Mouse (Mus musculus) liver, embryonic 12.5 days (tissue): Measurements from ENCODE around the gene Psmb7. TPM values are rescaled to one million over a fixed set of nuclear protein-coding genes. Genes with fewer than 3 reads are reported as not detected.

ENCODE experiments used
- ATAC-seq: fragments of 200-750 bp; cut with Nextera tagmentation; 2 replicates; pipeline ENCODE4 v1.8.0; 2017; ENCODE audit warnings: moderate number of reproducible peaks, mild to moderate bottlenecking, moderate library complexity
- H3K27ac ChIP-seq: fragments of 300-500 bp; sonication (generic); 2 replicates; pipeline ENCODE4 v1.5.1; 2016; ENCODE audit warnings: mild to moderate bottlenecking
- H3K27me3 ChIP-seq: fragments of 300-500 bp; sonication (generic); replicated peaks from 2 replicates; pipeline ENCODE4 v1.6.1; 2016; ENCODE audit warnings: mild to moderate bottlenecking, moderate library complexity
- H3K36me3 ChIP-seq: fragments of 300-500 bp; sonication (generic); 2 replicates; pipeline ENCODE4 v1.6.1; 2016; ENCODE audit warnings: mild to moderate bottlenecking, moderate library complexity
- H3K4me1 ChIP-seq: fragments of 300-500 bp; sonication (generic); 2 replicates; pipeline ENCODE4 v1.6.1; 2016
- H3K4me2 ChIP-seq: fragments of 300-500 bp; sonication (generic); 2 replicates; pipeline ENCODE4 v1.6.1; 2016; ENCODE audit warnings: mild to moderate bottlenecking, moderate library complexity
- H3K4me3 ChIP-seq: fragments of 300-500 bp; sonication (generic); 2 replicates; pipeline ENCODE4 v1.5.1; 2016; ENCODE audit warnings: mild to moderate bottlenecking, moderate library complexity
- H3K9ac ChIP-seq: fragments of 300-500 bp; sonication (generic); 2 replicates; pipeline ENCODE4 v1.6.1; 2016; ENCODE audit warnings: mild to moderate bottlenecking, moderate library complexity
- H3K9me3 ChIP-seq: fragments of 300-500 bp; sonication (generic); replicated peaks from 2 replicates; pipeline ENCODE4 v1.6.1; 2016; ENCODE audit warnings: mild to moderate bottlenecking, moderate library complexity
- WGBS: fragments of 180-500 bp; shearing (Covaris S2); methylation state at CpG from one replicate; pipeline ENCODE4 v1.1.7; 2016; ENCODE audit not compliant: insufficient replicate concordance; 5-methylcytosine and 5-hydroxymethylcytosine counted together
- polyA plus RNA-seq: library from polyadenylated mRNA; unstranded; fragments of >200 nt; fragmentation: Nextera tagmentation; extraction: Ambion mirVana; gene quantifications from 2 replicates; pipeline ENCODE4 v1.2.1, GENCODE M21; 2016

The Psmb7 gene
- polyA plus RNA-seq, 1 experiment from 2014 or later: 195 TPM

- Histone ChIP-seq H3K27me3 (no peaks in the 10 kb centered on the region), H3K4me1 (no peaks in the 10 kb centered on the region), H3K36me3 (peaks cover 100% of the 10 kb centered on the region), H3K9ac (no peak overlapping the region), H3K27ac (no peak overlapping the region), H3K4me2 (no peak overlapping the region), H3K9me3 (no peaks in the 10 kb centered on the region), H3K4me3 (no peak overlapping the region)
- 79% methylated on average over 2 of the region's 2 CpGs for WGBS
- ATAC-seq: no peak
Observed at GRCm38 (mm10) chr2:38630574-38630973, 13.3 kb downstream of the Psmb7 start.

GRCm38 (mm10) chr2:38629451-38629850, 14.4 kb downstream of the Psmb7 start:
- ATAC-seq: no peak
- H3K4me2 ChIP-seq: no peak overlapping the region
- H3K4me3 ChIP-seq: no peak overlapping the region
- H3K36me3 ChIP-seq: peaks cover 100% of the 10 kb centered on the region
- no peak overlapping the region for H3K27ac ChIP-seq
- no peaks in the 10 kb centered on the region for H3K27me3 ChIP-seq
- H3K9ac ChIP-seq: no peak overlapping the region
- H3K4me1 ChIP-seq: peaks cover under 1% of the 10 kb centered on the region
- 96% methylated on average over 3 of the region's 3 CpGs for WGBS
- no peaks in the 10 kb centered on the region for H3K9me3 ChIP-seq

- Histone ChIP-seq H3K9me3 (no peaks in the 10 kb centered on the region), H3K27me3 (no peaks in the 10 kb centered on the region), H3K4me2 (no peak overlapping the region), H3K27ac (no peak overlapping the region), H3K9ac (no peak overlapping the region), H3K4me3 (no peak overlapping the region), H3K36me3 (peaks cover 98% of the 10 kb centered on the region), H3K4me1 (peaks cover 6% of the 10 kb centered on the region)
- ATAC-seq: no peak
- WGBS: 87% methylated on average over 4 of the region's 4 CpGs
Observed at GRCm38 (mm10) chr2:38628801-38629200, 15.1 kb downstream of the Psmb7 start.

- Histone ChIP-seq H3K27me3 (no peaks in the 10 kb centered on the region), H3K27ac (no peak overlapping the region), H3K4me1 (peaks cover 6% of the 10 kb centered on the region), H3K9me3 (no peaks in the 10 kb centered on the region), H3K9ac (no peak overlapping the region), H3K4me3 (no peak overlapping the region), H3K4me2 (no peak overlapping the region), H3K36me3 (peaks cover 85% of the 10 kb centered on the region)
- ATAC-seq: no peak
- 84% methylated on average over 8 of the region's 8 CpGs for WGBS
Observed at GRCm38 (mm10) chr2:38623821-38624590, 19.9 kb downstream of the Psmb7 start.

DNA sequence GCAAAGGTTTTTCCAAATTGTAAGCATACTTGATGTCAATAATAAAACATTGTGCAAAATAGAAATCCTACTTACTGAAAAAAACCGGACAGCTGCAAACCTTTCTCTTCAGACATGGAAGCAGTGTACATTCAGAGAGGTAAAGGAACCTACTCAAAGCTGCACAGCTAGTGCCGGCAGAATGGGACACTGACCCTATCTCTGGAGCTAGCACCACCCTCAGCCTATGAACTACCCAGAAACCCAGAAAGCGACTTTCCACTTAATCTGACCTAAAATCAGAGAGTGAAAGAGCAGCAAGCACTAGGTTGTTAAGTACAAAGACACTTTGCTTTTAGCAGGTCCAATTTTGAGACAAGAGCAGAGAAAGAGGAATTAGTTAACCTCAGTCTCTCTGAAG, 20.5 kb downstream of the Psmb7 start:
- WGBS: 69% methylated on average over 3 of the region's 3 CpGs
- peaks cover 84% of the 10 kb centered on the region for H3K36me3 ChIP-seq
- H3K27me3 ChIP-seq: no peaks in the 10 kb centered on the region
- H3K9me3 ChIP-seq: no peaks in the 10 kb centered on the region
- H3K4me2 ChIP-seq: no peak overlapping the region
- ATAC-seq: no peak
- H3K4me1 ChIP-seq: peaks cover 6% of the 10 kb centered on the region
- no peak overlapping the region for H3K4me3 ChIP-seq
- H3K27ac ChIP-seq: no peak overlapping the region
- H3K9ac ChIP-seq: no peak overlapping the region

GRCm38 (mm10) chr2:38621610-38622021, 22.3 kb downstream of the Psmb7 start:
- H3K4me3 ChIP-seq: no peak overlapping the region
- no peak overlapping the region for H3K9ac ChIP-seq
- ATAC-seq: no peak
- peaks cover 11% of the 10 kb centered on the region for H3K4me1 ChIP-seq
- 72% methylated on average over 6 of the region's 6 CpGs for WGBS
- no peaks in the 10 kb centered on the region for H3K27me3 ChIP-seq
- no peaks in the 10 kb centered on the region for H3K9me3 ChIP-seq
- H3K27ac ChIP-seq: no peak overlapping the region
- H3K36me3 ChIP-seq: peaks cover 80% of the 10 kb centered on the region
- no peak overlapping the region for H3K4me2 ChIP-seq

GRCm38 (mm10) chr2:38621076-38621475, 22.8 kb downstream of the Psmb7 start:
- H3K36me3 ChIP-seq: peaks cover 75% of the 10 kb centered on the region
- 78% methylated on average over 4 of the region's 4 CpGs for WGBS
- no peak for ATAC-seq

DNA sequence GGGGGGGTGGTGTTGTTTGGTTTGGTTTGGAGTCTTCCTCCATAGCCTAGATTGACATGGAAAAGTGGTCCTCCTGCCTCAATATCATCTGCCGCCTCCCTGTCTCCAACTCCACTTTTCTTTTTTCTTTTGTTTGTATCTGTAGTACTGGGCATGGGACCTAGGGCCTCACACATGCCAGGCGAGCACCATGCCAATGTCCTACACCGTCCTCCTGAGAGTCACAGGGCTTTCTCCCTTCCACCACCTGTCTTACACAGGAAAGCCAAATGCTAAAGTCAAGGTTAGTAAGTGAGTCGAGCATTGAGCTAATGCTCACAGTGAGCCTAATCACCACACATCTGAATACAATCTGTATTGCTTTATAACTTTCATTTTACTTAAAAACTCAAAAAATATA, 24.1 kb downstream of the Psmb7 start:
- Histone ChIP-seq H3K4me2 (no peak overlapping the region), H3K9me3 (no peaks in the 10 kb centered on the region), H3K9ac (no peak overlapping the region), H3K4me1 (peaks cover 25% of the 10 kb centered on the region), H3K27me3 (no peaks in the 10 kb centered on the region), H3K4me3 (no peak overlapping the region), H3K36me3 (peaks cover 65% of the 10 kb centered on the region), H3K27ac (no peak overlapping the region)
- ATAC-seq: no peak
- WGBS: 89% methylated on average over 4 of the region's 4 CpGs

More at GRCm38 (mm10) chr2:38621076-38621475, 22.8 kb downstream of the Psmb7 start:
- H3K9me3 ChIP-seq: no peaks in the 10 kb centered on the region
- H3K4me3 ChIP-seq: no peak overlapping the region
- H3K4me1 ChIP-seq: peaks cover 16% of the 10 kb centered on the region
- no peak overlapping the region for H3K9ac ChIP-seq
- no peak overlapping the region for H3K4me2 ChIP-seq
- no peaks in the 10 kb centered on the region for H3K27me3 ChIP-seq
- no peak overlapping the region for H3K27ac ChIP-seq

DNA sequence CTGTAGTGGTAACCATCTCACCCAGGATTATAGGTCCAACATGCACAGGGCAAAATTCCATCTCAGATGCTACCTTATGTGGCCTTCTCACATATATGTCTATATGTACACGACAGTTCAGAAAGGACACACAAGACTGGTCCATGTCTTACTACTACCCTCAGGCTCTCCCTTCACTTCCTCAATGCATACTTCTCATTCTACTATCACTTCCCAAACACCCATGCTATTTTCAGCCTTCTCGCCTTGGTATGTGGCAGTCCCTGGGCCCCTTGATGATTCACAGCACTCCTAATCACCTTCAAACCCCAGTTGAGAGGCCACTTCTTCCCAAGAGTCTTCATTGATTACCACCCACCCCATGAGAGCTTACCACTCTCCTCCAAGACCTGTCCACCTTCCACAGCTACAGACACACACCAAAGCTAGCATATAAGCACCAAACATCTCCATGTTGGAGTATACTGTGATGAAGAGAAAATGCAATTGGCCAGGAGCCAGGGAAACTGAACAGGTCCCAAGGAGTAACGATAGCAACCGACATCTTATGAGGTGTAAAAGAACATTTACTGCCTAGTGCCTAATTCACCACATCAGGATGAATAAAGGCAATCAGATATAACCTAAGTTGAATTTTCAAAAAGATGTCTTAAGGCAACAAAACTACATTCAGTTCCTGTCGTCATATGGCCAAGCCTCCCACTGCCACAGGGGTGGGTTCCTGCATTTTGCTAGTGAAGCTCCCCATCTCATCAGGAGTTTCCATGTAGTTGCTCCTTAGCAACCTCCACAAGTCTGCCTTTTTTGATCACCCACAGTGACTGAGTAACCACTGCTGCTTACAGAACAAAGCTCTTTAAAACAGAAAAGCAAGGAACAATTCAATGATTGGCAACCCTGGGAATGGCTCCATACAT, 26.7 kb downstream of the Psmb7 start:
- peaks cover 67% of the 10 kb centered on the region for H3K36me3 ChIP-seq

GRCm38 (mm10) chr2:38616072-38616471, 27.8 kb downstream of the Psmb7 start:
- H3K9ac ChIP-seq: no peak overlapping the region

More for the DNA sequence above, 26.7 kb downstream of the Psmb7 start:
- no peak overlapping the region for H3K4me3 ChIP-seq
- H3K9ac ChIP-seq: no peak overlapping the region
- H3K4me1 ChIP-seq: peaks cover 25% of the 10 kb centered on the region
- no peak for ATAC-seq
- H3K27ac ChIP-seq: no peak overlapping the region
- WGBS: 75% methylated on average over 5 of the region's 5 CpGs
- H3K27me3 ChIP-seq: no peaks in the 10 kb centered on the region
- H3K4me2 ChIP-seq: no peak overlapping the region
- H3K9me3 ChIP-seq: no peaks in the 10 kb centered on the region

GRCm38 (mm10) chr2:38614437-38614836, 29.4 kb downstream of the Psmb7 start:
- H3K4me1 ChIP-seq: peaks cover 25% of the 10 kb centered on the region
- 69% methylated on average over 6 of the region's 6 CpGs for WGBS
- H3K4me3 ChIP-seq: no peak overlapping the region
- no peak overlapping the region for H3K9ac ChIP-seq
- H3K36me3 ChIP-seq: peaks cover 64% of the 10 kb centered on the region
- no peak overlapping the region for H3K4me2 ChIP-seq
- H3K27ac ChIP-seq: no peak overlapping the region
- H3K27me3 ChIP-seq: no peaks in the 10 kb centered on the region
- H3K9me3 ChIP-seq: no peaks in the 10 kb centered on the region
- no peak for ATAC-seq

More at GRCm38 (mm10) chr2:38616072-38616471, 27.8 kb downstream of the Psmb7 start:
- H3K4me2 ChIP-seq: no peak overlapping the region
- WGBS: 56% methylated on average over 4 of the region's 4 CpGs
- H3K36me3 ChIP-seq: peaks cover 61% of the 10 kb centered on the region
- no peaks in the 10 kb centered on the region for H3K9me3 ChIP-seq
- peaks cover 25% of the 10 kb centered on the region for H3K4me1 ChIP-seq
- ATAC-seq: no peak
- H3K27ac ChIP-seq: no peak overlapping the region
- no peaks in the 10 kb centered on the region for H3K27me3 ChIP-seq
- no peak overlapping the region for H3K4me3 ChIP-seq

DNA sequence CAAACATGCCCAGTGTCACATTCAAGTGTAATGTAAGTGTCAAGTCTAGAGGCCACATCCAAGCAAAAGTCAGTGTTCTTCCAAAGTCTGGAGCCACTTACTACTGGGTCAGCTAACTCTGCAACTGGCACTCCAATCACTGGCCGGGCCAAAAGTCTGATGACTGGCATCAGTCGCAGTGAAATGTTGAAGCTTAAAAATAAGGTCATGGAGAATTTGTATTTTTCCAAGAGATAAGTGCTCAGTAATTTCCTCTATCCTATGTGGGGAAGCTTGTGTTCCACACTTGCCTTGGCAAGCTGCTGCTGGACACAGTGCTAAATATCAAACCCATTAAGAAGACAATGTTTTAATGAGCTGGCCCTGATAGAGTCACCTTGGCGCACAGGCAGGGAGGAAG, 30.3 kb downstream of the Psmb7 start:
- no peaks in the 10 kb centered on the region for H3K9me3 ChIP-seq
- peaks cover 25% of the 10 kb centered on the region for H3K4me1 ChIP-seq
- no peak overlapping the region for H3K4me3 ChIP-seq
- ATAC-seq: no peak
- no peak overlapping the region for H3K9ac ChIP-seq
- 83% methylated on average over 3 of the region's 3 CpGs for WGBS
- H3K4me2 ChIP-seq: no peak overlapping the region
- no peak overlapping the region for H3K27ac ChIP-seq
- H3K27me3 ChIP-seq: no peaks in the 10 kb centered on the region
- H3K36me3 ChIP-seq: peaks cover 65% of the 10 kb centered on the region
